Mouse (Mus musculus) MEL (cell line): Measurements from ENCODE around the gene Tmem256. TPM values are rescaled to one million over a fixed set of nuclear protein-coding genes. Genes with fewer than 3 reads are reported as not detected.

Experiments
- DNase-seq: peaks from one replicate; pipeline ENCODE4 v3.0.0; 2011; ENCODE audit warnings: low read depth, low spot score
- H3K27ac ChIP-seq: 2 replicates; pipeline ENCODE4 v1.5.1; 2012; ENCODE audit warnings: low read depth, mild to moderate bottlenecking, control low read depth, low read length, moderate library complexity; ENCODE audit not compliant: control insufficient read depth
- H3K27me3 ChIP-seq, 2 experiments: fragments of 150-350 bp in 1 of 2; sonication (generic) in 1 of 2; 2 replicates each; pipeline ENCODE4 v1.6.1; 2012; ENCODE audit warnings: low read length in 2 of 2, mild to moderate bottlenecking in 2 of 2, improper control_type of control experiment in 1 of 2, moderate library complexity in 1 of 2; ENCODE audit not compliant: insufficient read depth in 2 of 2, control insufficient read depth in 1 of 2
- H3K36me3 ChIP-seq, 2 experiments: 2 replicates each; pipeline ENCODE4 v1.6.1; 2012 to 2014; ENCODE audit warnings: low read length in 2 of 2, improper control_type of control experiment in 1 of 2, inconsistent platforms in 1 of 2, mild to moderate bottlenecking in 1 of 2; ENCODE audit not compliant: insufficient read depth in 2 of 2, control insufficient read depth in 1 of 2
- H3K4me1 ChIP-seq, 2 experiments: fragments of 150-350 bp in 1 of 2; sonication (generic) in 1 of 2; 2 replicates each; pipeline ENCODE4 v1.6.1; 2012; ENCODE audit warnings: low read length in 2 of 2, improper control_type of control experiment in 1 of 2, mild to moderate bottlenecking in 1 of 2; ENCODE audit not compliant: insufficient read depth in 2 of 2, control insufficient read depth in 1 of 2
- H3K4me3 ChIP-seq, 2 experiments: fragments of 150-350 bp in 1 of 2; sonication (generic) in 1 of 2; 2 replicates each; pipeline ENCODE4 v1.5.1; 2012; ENCODE audit warnings: low read depth in 2 of 2, low read length in 2 of 2, mild to moderate bottlenecking in 2 of 2, moderate library complexity in 2 of 2, control low read depth in 1 of 2, improper control_type of control experiment in 1 of 2; ENCODE audit not compliant: control insufficient read depth in 1 of 2, insufficient read depth in 1 of 2
- H3K79me2 ChIP-seq: 2 replicates; pipeline ENCODE4 v1.6.1; 2012; ENCODE audit warnings: mild to moderate bottlenecking, low read length, moderate library complexity; ENCODE audit not compliant: control insufficient read depth, poor library complexity, insufficient read depth
- H3K9ac ChIP-seq: 2 replicates; pipeline ENCODE4 v1.6.1; 2012; ENCODE audit warnings: low read depth, mild to moderate bottlenecking, control low read depth, low read length, moderate library complexity; ENCODE audit not compliant: control insufficient read depth, poor library complexity, severe bottlenecking
- H3K9me3 ChIP-seq: fragments of 150-350 bp; sonication (generic); replicated peaks from 2 replicates; pipeline ENCODE4 v1.6.1; 2012; ENCODE audit warnings: mild to moderate bottlenecking, low read length, improper control_type of control experiment, moderate library complexity; ENCODE audit not compliant: insufficient read depth
- CHD1 ChIP-seq: IDR thresholded peaks from 2 replicates; pipeline ENCODE4 v1.6.1; 2012; ENCODE audit warnings: low read depth, mild to moderate bottlenecking, inconsistent platforms, low read length, improper control_type of control experiment
- CHD2 ChIP-seq: IDR thresholded peaks from 2 replicates; pipeline ENCODE4 v1.6.1; 2011; ENCODE audit warnings: low read length, improper control_type of control experiment
- E2F4 ChIP-seq: IDR thresholded peaks from 2 replicates; pipeline ENCODE4 v1.6.1; 2011; ENCODE audit warnings: low read depth, low read length, improper control_type of control experiment, borderline replicate concordance
- ELF1 ChIP-seq: IDR thresholded peaks from 2 replicates; pipeline ENCODE4 v1.6.1; 2014; ENCODE audit warnings: low read depth, mild to moderate bottlenecking, inconsistent platforms, low read length, improper control_type of control experiment, moderate library complexity
- ETS1 ChIP-seq: IDR thresholded peaks from 2 replicates; pipeline ENCODE4 v1.6.1; 2012; ENCODE audit warnings: low read depth, mild to moderate bottlenecking, inconsistent platforms, low read length, improper control_type of control experiment, moderate library complexity
- GABPA ChIP-seq: IDR thresholded peaks from 2 replicates; pipeline ENCODE4 v1.6.1; 2012; ENCODE audit warnings: low read depth, mild to moderate bottlenecking, inconsistent platforms, low read length, improper control_type of control experiment, moderate library complexity
- HCFC1 ChIP-seq: IDR thresholded peaks from 2 replicates; pipeline ENCODE4 v1.6.1; 2012; ENCODE audit warnings: low read depth, mild to moderate bottlenecking, inconsistent platforms, low read length, improper control_type of control experiment, moderate library complexity
- JUND ChIP-seq: IDR thresholded peaks from 2 replicates; pipeline ENCODE4 v1.6.1; 2011; ENCODE audit warnings: low read depth, mild to moderate bottlenecking, improper control_type of control experiment, low read length
- MAX ChIP-seq: IDR thresholded peaks from 2 replicates; pipeline ENCODE4 v1.6.1; 2011; ENCODE audit warnings: low read length, improper control_type of control experiment
- MAZ ChIP-seq: IDR thresholded peaks from 2 replicates; pipeline ENCODE4 v1.6.1; 2012; ENCODE audit warnings: low read depth, mild to moderate bottlenecking, inconsistent platforms, low read length, improper control_type of control experiment
- MXI1 ChIP-seq: IDR thresholded peaks from 2 replicates; pipeline ENCODE4 v1.6.1; 2011; ENCODE audit warnings: mild to moderate bottlenecking, low read depth, low read length, improper control_type of control experiment
- MYB ChIP-seq: IDR thresholded peaks from 2 replicates; pipeline ENCODE4 v1.6.1; 2011; ENCODE audit warnings: mild to moderate bottlenecking, low read depth, low read length, improper control_type of control experiment
- MYC ChIP-seq: IDR thresholded peaks from 2 replicates; pipeline ENCODE4 v1.6.1; 2011; ENCODE audit warnings: low read depth, mild to moderate bottlenecking, low read length, improper control_type of control experiment, moderate library complexity
- NELFE ChIP-seq: IDR thresholded peaks from 2 replicates; pipeline ENCODE4 v1.6.1; 2011; ENCODE audit warnings: low read depth, low read length, improper control_type of control experiment
- POLR2A ChIP-seq, 2 experiments: IDR thresholded peaks; 2 replicates each; pipeline ENCODE4 v1.6.1; 2011 to 2012; ENCODE audit warnings: low read length in 2 of 2, mild to moderate bottlenecking in 2 of 2, control low read depth in 1 of 2, improper control_type of control experiment in 1 of 2, low read depth in 1 of 2, moderate library complexity in 1 of 2; ENCODE audit not compliant: control insufficient read depth in 1 of 2, insufficient read depth in 1 of 2, poor library complexity in 1 of 2
- POLR2AphosphoS2 ChIP-seq: IDR thresholded peaks from 2 replicates; pipeline ENCODE4 v1.6.1; 2011; ENCODE audit warnings: low read length, improper control_type of control experiment
- POLR2AphosphoS5 ChIP-seq: IDR thresholded peaks from 2 replicates; pipeline ENCODE4 v1.6.1; 2012; ENCODE audit warnings: low read depth, borderline replicate concordance, mild to moderate bottlenecking, inconsistent platforms, low read length, moderate library complexity, mixed read lengths
- RAD21 ChIP-seq: IDR thresholded peaks from 2 replicates; pipeline ENCODE4 v1.6.1; 2011; ENCODE audit warnings: mild to moderate bottlenecking, low read depth, low read length, improper control_type of control experiment
- SIN3A ChIP-seq: IDR thresholded peaks from 2 replicates; pipeline ENCODE4 v1.6.1; 2012; ENCODE audit warnings: low read length, improper control_type of control experiment, inconsistent platforms
- TBP ChIP-seq: IDR thresholded peaks from 2 replicates; pipeline ENCODE4 v1.8.0; 2011; ENCODE audit warnings: low read depth, low read length, improper control_type of control experiment
- TCF12 ChIP-seq: IDR thresholded peaks from 2 replicates; pipeline ENCODE4 v1.6.1; 2014; ENCODE audit warnings: low read depth, mild to moderate bottlenecking, inconsistent platforms, low read length, improper control_type of control experiment, moderate library complexity
- UBTF ChIP-seq: IDR thresholded peaks from 2 replicates; pipeline ENCODE4 v1.6.1; 2012; ENCODE audit warnings: low read depth, mild to moderate bottlenecking, inconsistent platforms, low read length, improper control_type of control experiment, moderate library complexity, borderline replicate concordance; ENCODE audit not compliant: insufficient read depth
- USF1 ChIP-seq: IDR thresholded peaks from 2 replicates; pipeline ENCODE4 v1.6.1; 2014; ENCODE audit warnings: low read depth, mild to moderate bottlenecking, inconsistent platforms, low read length, improper control_type of control experiment, moderate library complexity
- USF2 ChIP-seq, 2 experiments: IDR thresholded peaks; 2 replicates each; pipeline ENCODE4 v1.6.1; 2011 to 2012; ENCODE audit warnings: improper control_type of control experiment in 2 of 2, low read length in 2 of 2, borderline replicate concordance in 1 of 2, inconsistent platforms in 1 of 2, low read depth in 1 of 2, mild to moderate bottlenecking in 1 of 2; ENCODE audit not compliant: insufficient read depth in 1 of 2
- ZMIZ1 ChIP-seq: IDR thresholded peaks from 2 replicates; pipeline ENCODE4 v1.6.1; 2012; ENCODE audit warnings: low read depth, mild to moderate bottlenecking, inconsistent platforms, low read length, improper control_type of control experiment, moderate library complexity
- polyA plus RNA-seq, 2 experiments: library from polyadenylated mRNA; stranded (reverse) in 1 of 2; unstranded in 1 of 2; fragments of >175 nt in 1 of 2; fragments of >200 nt in 1 of 2; gene quantifications; 2 replicates each; pipeline versions ENCODE4 v1.2.1 to v1.2.4; 2012; ENCODE audit warnings: low replicate concordance in 2 of 2, low read depth in 1 of 2; ENCODE audit not compliant: insufficient read length in 2 of 2, insufficient read depth in 1 of 2, missing spikeins in 1 of 2
- total RNA-seq: library from RNA; depleted of rRNA; stranded (reverse); fragments of 300-350 nt; gene quantifications from 2 replicates; pipeline ENCODE4 v1.2.3, GENCODE M21; 2012

The Tmem256 gene
- total and polyA plus RNA-seq, 3 experiments, result 181 to 190 TPM; not detected in 1

- TF ChIP-seq POLR2AphosphoS2, result no peak
Measured at GRCm38 (mm10) chr11:69800138-69800391, 38.2 kb upstream of the Tmem256 start (continued).

GRCm38 (mm10) chr11:69800392-69801197, 37.7 kb upstream of the Tmem256 start:
- no peaks in the 10 kb centered on the region for H3K27me3 ChIP-seq
- peaks cover 8% of the 10 kb centered on the region; the same call in 1 of the 2 replicates for H3K79me2 ChIP-seq
- peak; percentile 72 for TF ChIP-seq ELF1
- peak; percentile 99 for TF ChIP-seq CHD1
- TF ChIP-seq ZMIZ1, result peak; percentile 43
- peak; percentile 31 for TF ChIP-seq MXI1
- no peak for TF ChIP-seq UBTF
- peak in 1 of 2 experiments; percentile 67; a peak in 1 of 4 replicates for TF ChIP-seq USF2 (IDR thresholded peaks at IDR 0.05; ENCODE audit: borderline replicate concordance in 1 of 2, insufficient read depth in 1 of 2, low read depth in 1 of 2, low read length in 2 of 2)
- no peak for TF ChIP-seq JUND
- no peak; the same call in 1 of the 2 replicates for TF ChIP-seq POLR2AphosphoS2
- TF ChIP-seq MYB, result no peak
- peak; percentile 90 for TF ChIP-seq CHD2
- peak; percentile 91 for TF ChIP-seq USF1
- no peak for TF ChIP-seq GABPA
- TF ChIP-seq MYC, result 0 out of 2 replicates have a peak, but pooled peaks have one; percentile 14
- TF ChIP-seq E2F4, result no peak
- peak; percentile 32 for TF ChIP-seq MAZ
- TF ChIP-seq NELFE, result peak; percentile 55
- no peak for TF ChIP-seq RAD21
- TF ChIP-seq POLR2AphosphoS5, result no peak
- peak; percentile 39; the same call in 1 of the 2 replicates for TF ChIP-seq HCFC1
- peak; percentile 35 to 71 for TF ChIP-seq POLR2A (IDR thresholded peaks at IDR 0.05; ENCODE audit: control insufficient read depth in 1 of 2, insufficient read depth in 1 of 2, low read depth in 1 of 2, low read length in 2 of 2, poor library complexity in 1 of 2)
- TF ChIP-seq ETS1, result peak; percentile 34; the same call in 1 of the 2 replicates
- TF ChIP-seq TCF12, result peak; percentile 2; the same call in 1 of the 2 replicates
- peak; percentile 35; the same call in 1 of the 2 replicates for TF ChIP-seq MAX
- TF ChIP-seq TBP, result peak; percentile 57; the same call in 1 of the 2 replicates
- TF ChIP-seq SIN3A, result peak; percentile 39; the same call in 1 of the 2 replicates
- peak overlapping the region; percentile 77 for H3K9ac ChIP-seq
- no peaks in the 10 kb centered on the region for H3K9me3 ChIP-seq
- peak; percentile 93 for DNase-seq
- H3K27ac ChIP-seq, result peak overlapping the region; percentile 74
- peak overlapping the region; percentile 58 to 89 for H3K4me3 ChIP-seq
- peaks cover 5 to 21% of the 10 kb centered on the region in 2 experiments; a peak in 3 of 4 replicates for H3K4me1 ChIP-seq
- peaks cover 0 to 8% of the 10 kb centered on the region in 2 experiments; a peak in 2 of 4 replicates for H3K36me3 ChIP-seq
